In the genomic region with DNA sequence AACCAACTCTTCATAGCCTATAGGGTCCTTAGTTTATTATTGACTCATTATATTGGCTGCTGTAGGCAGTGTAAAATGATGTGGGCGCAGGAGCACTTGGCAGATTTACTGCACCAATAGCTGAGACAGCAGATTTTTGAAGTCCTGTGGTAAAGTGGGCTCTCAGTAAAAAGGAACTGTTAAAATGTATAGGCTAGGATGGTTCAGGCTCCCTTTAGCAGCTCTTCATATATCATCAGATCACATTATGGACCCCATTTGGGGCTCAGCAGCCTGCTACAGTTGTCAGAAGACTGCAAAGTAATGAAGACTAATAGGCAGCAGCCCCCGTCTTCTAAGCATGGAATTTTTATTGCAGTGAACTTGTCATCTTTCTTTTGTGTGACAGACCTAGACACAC, we compare ENCODE assay signal across 22 mouse cellular contexts. TPM values are rescaled to one million over a fixed set of nuclear protein-coding genes. Genes with fewer than 3 reads are reported as not detected.
DNase-seq lines count a peak whose midpoint lies in the region; ATAC-seq and TF ChIP-seq lines count a peak whose summit lies in the region.
"Had no signal": no experiment of that assay in that cellular context is flagged by ENCODE, and none has a peak within 500 bp of the region (broad histone marks: within the 10 kb centered on the region; RNA-seq: fewer than 3 reads in every experiment).

No protein-coding gene starts in this region.

- DNase-seq in hindbrain, postnatal 0 days (ENCODE audit: low spot score) = no peak
- peak; percentile 56 for DNase-seq in embryo, embryonic 10.5 days (ENCODE audit: low spot score)
- DNase-seq in limb, embryonic 11.5 days (ENCODE audit: low spot score) = peak; percentile 34
- DNase-seq in adrenal gland, postnatal 25 days = no peak
- DNase-seq in T-cell, adult 2 months (ENCODE audit: low spot score) = no peak
- DNase-seq: cerebellum, adult 11 months; cerebellum, postnatal 14 days; gastrocnemius, postnatal 14 days; heart, postnatal 4 days; kidney, postnatal 4 days; right cerebral cortex, adult 18-20 months; thymus, postnatal 36 days had no signal

- no peak overlapping the region for H3K9ac ChIP-seq in hindbrain, embryonic 13.5 days
- H3K9ac ChIP-seq in hindbrain, postnatal 0 days (replicated peaks; ENCODE audit: low read length) = no peak overlapping the region
- H3K9ac ChIP-seq in limb, embryonic 11.5 days (ENCODE audit: low read length) = no peak overlapping the region
- no peak overlapping the region for H3K9ac ChIP-seq in neural tube, embryonic 14.5 days (replicated peaks; ENCODE audit: low read depth, low read length)
- H3K9ac ChIP-seq: heart, embryonic 15.5 days; midbrain, embryonic 12.5 days had no signal

- H3K4me3 ChIP-seq in hindbrain, embryonic 13.5 days = no peak overlapping the region
- no peak overlapping the region for H3K4me3 ChIP-seq in hindbrain, postnatal 0 days (ENCODE audit: low read length)
- H3K4me3 ChIP-seq in limb, embryonic 11.5 days (ENCODE audit: low read depth, low read length) = no peak overlapping the region
- H3K4me3 ChIP-seq in neural tube, embryonic 14.5 days (ENCODE audit: low read depth, low read length) = no peak overlapping the region
- H3K4me3 ChIP-seq: erythroblast, embryonic 14.5 days; heart, embryonic 15.5 days; midbrain, embryonic 12.5 days had no signal

- H3K27me3 ChIP-seq in hindbrain, embryonic 13.5 days = no peaks in the 10 kb centered on the region
- H3K27me3 ChIP-seq in hindbrain, postnatal 0 days (ENCODE audit: insufficient read depth, low read length) = no peaks in the 10 kb centered on the region
- no peaks in the 10 kb centered on the region for H3K27me3 ChIP-seq in limb, embryonic 11.5 days (ENCODE audit: control insufficient read depth, insufficient read depth, low read length)
- no peaks in the 10 kb centered on the region for H3K27me3 ChIP-seq in neural tube, embryonic 14.5 days (ENCODE audit: control insufficient read depth, insufficient read depth, low read length)
- H3K27me3 ChIP-seq: CH12.LX; heart, embryonic 15.5 days; midbrain, embryonic 12.5 days had no signal

- H3K36me3 ChIP-seq in hindbrain, embryonic 13.5 days = no peaks in the 10 kb centered on the region
- no peaks in the 10 kb centered on the region for H3K36me3 ChIP-seq in hindbrain, postnatal 0 days (ENCODE audit: insufficient read depth, low read length)
- no peaks in the 10 kb centered on the region for H3K36me3 ChIP-seq in limb, embryonic 11.5 days (ENCODE audit: control insufficient read depth, insufficient read depth, low read length)
- no peaks in the 10 kb centered on the region for H3K36me3 ChIP-seq in neural tube, embryonic 14.5 days (ENCODE audit: control insufficient read depth, insufficient read depth, low read length)
- H3K36me3 ChIP-seq: heart, embryonic 15.5 days; midbrain, embryonic 12.5 days had no signal

- no peak for TF ChIP-seq CTCF in hindbrain, postnatal 0 days (IDR thresholded peaks at IDR 0.05; ENCODE audit: low read depth)

- peak; percentile 59; the same call in 1 of the 2 replicates for ATAC-seq in hindbrain, embryonic 13.5 days (ENCODE audit: low FRiP score)
- no peak for ATAC-seq in hindbrain, postnatal 0 days
- ATAC-seq in limb, embryonic 11.5 days (ENCODE audit: insufficient number of reproducible peaks, low FRiP score, low TSS enrichment, low read depth) = no peak
- peak; percentile 73 for ATAC-seq in neural tube, embryonic 14.5 days (ENCODE audit: low read depth)
- ATAC-seq in granulocyte monocyte progenitor cell, adult 5-6 weeks (replicated peaks; ENCODE audit: poor library complexity, severe bottlenecking) = no peak
- ATAC-seq: forebrain, embryonic 14.5 days; intestine, embryonic 16.5 days had no signal

- 47% methylated on average over 2 of the region's 2 CpGs for WGBS in hindbrain, embryonic 13.5 days
- 53% methylated on average over 2 of the region's 2 CpGs for WGBS in hindbrain, postnatal 0 days
- 19% methylated on average over 2 of the region's 2 CpGs for WGBS in limb, embryonic 11.5 days
- WGBS in neural tube, embryonic 14.5 days = 25% methylated on average over 2 of the region's 2 CpGs

- no peak overlapping the region for H3K4me2 ChIP-seq in hindbrain, embryonic 13.5 days
- no peak overlapping the region for H3K4me2 ChIP-seq in hindbrain, postnatal 0 days (ENCODE audit: low read depth, low read length)
- H3K4me2 ChIP-seq in limb, embryonic 11.5 days (ENCODE audit: low read depth, severe bottlenecking) = no peak overlapping the region
- H3K4me2 ChIP-seq in neural tube, embryonic 14.5 days (ENCODE audit: low read depth, low read length) = no peak overlapping the region
- H3K4me2 ChIP-seq: heart, embryonic 15.5 days; midbrain, embryonic 12.5 days had no signal

- H3K9me3 ChIP-seq in hindbrain, embryonic 13.5 days = no peaks in the 10 kb centered on the region
- H3K9me3 ChIP-seq in hindbrain, postnatal 0 days (ENCODE audit: low read length) = no peaks in the 10 kb centered on the region
- no peaks in the 10 kb centered on the region for H3K9me3 ChIP-seq in limb, embryonic 11.5 days (ENCODE audit: control insufficient read depth, low read length)
- H3K9me3 ChIP-seq in neural tube, embryonic 14.5 days (ENCODE audit: control insufficient read depth, low read length) = no peaks in the 10 kb centered on the region
- H3K9me3 ChIP-seq: heart, embryonic 15.5 days; midbrain, embryonic 12.5 days had no signal

- peaks cover 5% of the 10 kb centered on the region for H3K4me1 ChIP-seq in hindbrain, embryonic 13.5 days (replicated peaks)
- no peaks in the 10 kb centered on the region for H3K4me1 ChIP-seq in hindbrain, postnatal 0 days (ENCODE audit: insufficient read depth, low read length)
- no peaks in the 10 kb centered on the region for H3K4me1 ChIP-seq in limb, embryonic 11.5 days (ENCODE audit: control insufficient read depth, insufficient read depth, low read length)
- no peaks in the 10 kb centered on the region for H3K4me1 ChIP-seq in neural tube, embryonic 14.5 days (ENCODE audit: control insufficient read depth, insufficient read depth, low read length)
- H3K4me1 ChIP-seq: heart, embryonic 15.5 days; midbrain, embryonic 12.5 days had no signal

- H3K27ac ChIP-seq in hindbrain, embryonic 13.5 days = peak overlapping the region; percentile 12; the same call in 1 of the 2 replicates
- no peak overlapping the region for H3K27ac ChIP-seq in hindbrain, postnatal 0 days
- H3K27ac ChIP-seq in limb, embryonic 11.5 days (replicated peaks; ENCODE audit: low read depth, low read length) = no peak overlapping the region
- H3K27ac ChIP-seq in neural tube, embryonic 14.5 days (ENCODE audit: low read depth, low read length) = no peak overlapping the region
- H3K27ac ChIP-seq: heart, embryonic 15.5 days; macrophage; midbrain, embryonic 12.5 days had no signal

RNA-seq across cellular contexts. Expression of a gene that starts 21.9 kb away (rescaled TPM):
- polyA plus RNA-seq in hindbrain, embryonic 13.5 days (2015; fragmentation: Nextera tagmentation; extraction: Ambion mirVana) = 151 and 158 TPM in 2 replicates
- total RNA-seq in hindbrain, postnatal 0 days (2014; rRNA removed) = 104 and 139 TPM in 2 replicates
- 149 and 150 TPM in 2 replicates for polyA plus RNA-seq in hindbrain, postnatal 0 days (2015; fragmentation: Nextera tagmentation; extraction: Ambion mirVana)
- polyA plus RNA-seq in limb, embryonic 11.5 days (2014; fragmentation: Nextera tagmentation; extraction: Ambion mirVana) = 128 and 131 TPM in 2 replicates
- polyA plus RNA-seq in neural tube, embryonic 14.5 days (2014; fragmentation: Nextera tagmentation; extraction: Ambion mirVana) = 163 and 177 TPM in 2 replicates
- total RNA-seq in granulocyte monocyte progenitor cell, adult 5-6 weeks (2014; fragmentation: Nextera tagmentation) = 48.7 and 52.4 TPM in 2 replicates
- 33.7 and 34.5 TPM in 2 replicates for total RNA-seq in granulocyte monocyte progenitor cell, adult 5-6 weeks (2017)
- 70.1 and 97.0 TPM in 2 replicates for total RNA-seq in adrenal gland, postnatal 25 days (2021)

Comparison
In these comparisons a context has a peak if more than half of its experiments do, and no peak if none do; other contexts are left out.
1. ATAC-seq: peak in hindbrain, embryonic 13.5 days (single experiment) and neural tube, embryonic 14.5 days (single experiment); none in hindbrain, postnatal 0 days (single experiment), limb, embryonic 11.5 days (single experiment) and granulocyte monocyte progenitor cell, adult 5-6 weeks (single experiment).
2. DNase-seq: peak in embryo, embryonic 10.5 days (single experiment) and limb, embryonic 11.5 days (single experiment); none in hindbrain, postnatal 0 days (single experiment), adrenal gland, postnatal 25 days (single experiment) and T-cell, adult 2 months (single experiment).